Mouse (Mus musculus) E14TG2a.4 (cell line): ENCODE data around the gene Exosc10.

Experiments used
- CTCF ChIP-seq: conservative IDR thresholded peaks from 2 replicates; pipeline ENCODE4 v1.5.1; 2014; ENCODE audit warnings: low read length
- POU5F1 ChIP-seq: IDR thresholded peaks from 2 replicates; pipeline ENCODE4 v1.6.1; 2014; ENCODE audit warnings: low read length, borderline replicate concordance

- TF ChIP-seq CTCF (no peak), POU5F1 (no peak)
Measured at GRCm38 (mm10) chr4:148531341-148531740, 26.9 kb upstream of the Exosc10 start.
